Mouse (Mus musculus) lung, postnatal 14 days (tissue): ENCODE measurements around the gene Eef1akmt2.

Source experiments
- DNase-seq: peaks from one replicate; pipeline ENCODE4 v3.0.0; 2021

Gene Eef1akmt2

GRCm38 (mm10) chr7:132852173-132852844 lies at the start of gene Eef1akmt2:
Gene Eef1akmt2, minus strand, starts transcription at chr7:132852673.
- peak; percentile 81 for DNase-seq

- no peak for DNase-seq
These were observed 48.5 kb upstream of the Eef1akmt2 start for GRCm38 (mm10) chr7:132900826-132901531.

GRCm38 (mm10) chr7:132898234-132898633 lies 45.8 kb upstream of the Eef1akmt2 start:
- peak; percentile 16 for DNase-seq

- no peak for DNase-seq
These were observed 44.8 kb upstream of the Eef1akmt2 start for GRCm38 (mm10) chr7:132897258-132897657.

GRCm38 (mm10) chr7:132896206-132896815 lies 43.8 kb upstream of the Eef1akmt2 start:
- no peak for DNase-seq

- peak; percentile 45 for DNase-seq
These were observed 42.5 kb upstream of the Eef1akmt2 start for GRCm38 (mm10) chr7:132894841-132895555.

GRCm38 (mm10) chr7:132893336-132893735 lies 40.9 kb upstream of the Eef1akmt2 start:
- DNase-seq: no peak

GRCm38 (mm10) chr7:132892806-132893205 lies 40.3 kb upstream of the Eef1akmt2 start:
- DNase-seq: no peak

- no peak for DNase-seq
These were observed 39.8 kb upstream of the Eef1akmt2 start for GRCm38 (mm10) chr7:132892311-132892661.

GRCm38 (mm10) chr7:132891561-132892310 lies 39.3 kb upstream of the Eef1akmt2 start:
- no peak for DNase-seq

- DNase-seq: no peak
These were observed 37.7 kb upstream of the Eef1akmt2 start for GRCm38 (mm10) chr7:132890201-132890600.

GRCm38 (mm10) chr7:132889691-132890090 lies 37.2 kb upstream of the Eef1akmt2 start:
- DNase-seq: no peak

- DNase-seq: no peak
These were observed 36.2 kb upstream of the Eef1akmt2 start for GRCm38 (mm10) chr7:132888518-132889249.

GRCm38 (mm10) chr7:132888052-132888451 lies 35.6 kb upstream of the Eef1akmt2 start:
- no peak for DNase-seq

GRCm38 (mm10) chr7:132887019-132887804 lies 34.7 kb upstream of the Eef1akmt2 start:
- DNase-seq: no peak

- DNase-seq: no peak
These were observed 31.6 kb upstream of the Eef1akmt2 start for GRCm38 (mm10) chr7:132884031-132884430.

GRCm38 (mm10) chr7:132882343-132882742 lies 29.9 kb upstream of the Eef1akmt2 start:
- DNase-seq: no peak

GRCm38 (mm10) chr7:132880276-132880675 lies 27.8 kb upstream of the Eef1akmt2 start:
- no peak for DNase-seq

GRCm38 (mm10) chr7:132875391-132876086 lies 23.1 kb upstream of the Eef1akmt2 start:
- DNase-seq: no peak

- no peak for DNase-seq
These were observed 20.6 kb upstream of the Eef1akmt2 start for GRCm38 (mm10) chr7:132873043-132873442.
